16 mouse cellular contexts compared by ENCODE assay signal in the genomic region with DNA sequence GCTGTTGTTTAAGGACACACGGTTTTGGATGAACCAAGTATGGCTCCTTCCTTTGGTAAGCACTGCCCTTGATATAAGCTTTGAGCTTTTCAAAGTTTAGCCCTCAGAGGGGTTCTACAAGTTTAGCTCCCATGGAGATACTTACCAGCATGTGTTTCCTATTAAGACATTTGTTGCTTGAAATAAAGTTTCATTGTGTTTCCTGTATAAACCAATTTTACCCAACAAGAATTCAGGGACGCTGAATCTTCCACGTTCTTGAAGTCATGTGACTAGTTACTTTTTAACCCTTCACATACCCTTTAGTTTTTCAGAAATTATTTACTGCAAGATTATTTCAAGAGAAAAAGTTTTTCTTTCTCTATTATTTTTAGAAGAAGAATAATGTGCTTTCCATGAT.
"Had no signal": no experiment of that assay in that cellular context is flagged by ENCODE, and none has a peak within 500 bp of the region (broad histone marks: within the 10 kb centered on the region; RNA-seq: fewer than 3 reads in every experiment).

No protein-coding gene starts in this region.

- H3K4me2 ChIP-seq: lung, embryonic 15.5 days; midbrain, embryonic 12.5 days; neural tube, embryonic 13.5 days; neural tube, embryonic 15.5 days had no signal

- DNase-seq: liver, postnatal 0 days; lung, adult 2 months; lung, postnatal 4 days; midbrain, embryonic 14.5 days; right cerebral cortex, postnatal 14 days; thymus, adult 18-20 months; thymus, postnatal 14 days; thymus, postnatal 36 days had no signal

- H3K9me3 ChIP-seq: lung, embryonic 15.5 days; midbrain, embryonic 10.5 days; midbrain, embryonic 12.5 days; neural tube, embryonic 13.5 days; neural tube, embryonic 15.5 days had no signal

- H3K9ac ChIP-seq: liver, postnatal 0 days; lung, embryonic 15.5 days; midbrain, embryonic 12.5 days; neural tube, embryonic 13.5 days; neural tube, embryonic 15.5 days had no signal

- ATAC-seq: liver, postnatal 0 days; lung, postnatal 0 days; midbrain, embryonic 16.5 days had no signal

- H3K4me3 ChIP-seq: lung, embryonic 15.5 days; midbrain, embryonic 10.5 days; midbrain, embryonic 12.5 days; myocyte; neural tube, embryonic 13.5 days; neural tube, embryonic 15.5 days had no signal

- H3K4me1 ChIP-seq: lung, embryonic 15.5 days; midbrain, embryonic 10.5 days; midbrain, embryonic 12.5 days; neural tube, embryonic 13.5 days; neural tube, embryonic 15.5 days had no signal

- H3K27ac ChIP-seq: lung, embryonic 15.5 days; midbrain, embryonic 10.5 days; midbrain, embryonic 12.5 days; neural tube, embryonic 13.5 days; neural tube, embryonic 15.5 days had no signal

- H3K27me3 ChIP-seq: lung, embryonic 15.5 days; midbrain, embryonic 12.5 days; neural tube, embryonic 13.5 days; neural tube, embryonic 15.5 days had no signal
